Mouse (Mus musculus): ENCODE results near the gene Tgm2.

DNA sequence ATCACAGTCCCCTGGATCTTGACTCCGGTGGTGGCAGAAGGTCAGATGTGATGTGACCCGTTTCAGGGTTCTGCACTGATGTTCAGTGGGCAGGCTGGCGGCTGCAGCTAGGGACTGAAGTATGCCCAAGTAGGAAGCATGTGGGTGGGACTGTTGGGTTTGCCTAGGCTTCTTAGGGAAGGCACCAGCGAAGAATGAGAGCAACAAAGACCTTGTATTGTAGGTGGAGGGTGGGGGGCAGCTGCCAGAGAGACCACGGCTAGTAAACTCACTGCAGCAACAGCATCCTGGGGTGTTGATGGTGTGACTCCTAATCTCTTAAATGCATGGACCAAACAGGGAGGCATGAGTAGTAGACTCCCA lies 74.6 kb downstream of the Tgm2 start:
- TF ChIP-seq CTCF (IDR thresholded peaks at IDR 0.05; ENCODE audit: control insufficient read depth, insufficient read depth, low read length) (no peak), POLR2A (IDR thresholded peaks at IDR 0.05; ENCODE audit: borderline replicate concordance, control insufficient read depth, low read depth, low read length) (no peak)
